Mouse (Mus musculus) forebrain, embryonic 15.5 days (tissue): Measurements from ENCODE around the gene Tmem255b. TPM values are rescaled to one million over a fixed set of nuclear protein-coding genes. Genes with fewer than 3 reads are reported as not detected.

ENCODE experiments used
- polyA plus RNA-seq: library from polyadenylated mRNA; unstranded; fragments of >200 nt; fragmentation: Nextera tagmentation; extraction: Ambion mirVana; gene quantifications from 2 replicates; pipeline ENCODE4 v1.2.1, GENCODE M21; 2015

The Tmem255b gene
- polyA plus RNA-seq, 1 experiment from 2014 or later = not detected

Other genes starting within 250 kb of the Tmem255b start
- 18.7 and 23.4 TPM in 2 replicates for gene Grtp1, start 234.6 kb upstream of the Tmem255b start, polyA plus RNA-seq
- gene Adprhl1, start 181.0 kb upstream of the Tmem255b start, polyA plus RNA-seq = 0.57 TPM in 1 of 2 replicates, not detected in the other
- gene Dcun1d2, start 147.1 kb upstream of the Tmem255b start, polyA plus RNA-seq = 35.7 and 36.6 TPM in 2 replicates
- 46.3 and 49.3 TPM in 2 replicates for gene Tmco3, start 147.0 kb upstream of the Tmem255b start, polyA plus RNA-seq
- 144 and 146 TPM in 2 replicates for gene Tfdp1, start 96.4 kb upstream of the Tmem255b start, polyA plus RNA-seq
- not detected in 2 replicates for gene Atp4b, start 38.4 kb upstream of the Tmem255b start, polyA plus RNA-seq
- gene Grk1, start 30.1 kb upstream of the Tmem255b start, polyA plus RNA-seq = 0.03 TPM in 1 of 2 replicates, not detected in the other
- 21.1 and 23.3 TPM in 2 replicates for gene Gas6, start 59.3 kb downstream of the Tmem255b start, polyA plus RNA-seq
- gene 1700029H14Rik, start 127.3 kb downstream of the Tmem255b start, polyA plus RNA-seq = not detected in 2 replicates
- 22.1 and 23.4 TPM in 2 replicates for gene Rasa3, start 242.4 kb downstream of the Tmem255b start, polyA plus RNA-seq